Comparison of ENCODE assay signal across 8 mouse cellular contexts in genomic region chr6:127331091-127331490, GRCm38 (mm10).
A peak's percentile ranks its signal among the peaks of the same experiment; 100 is the strongest.
DNase-seq lines count a peak whose midpoint lies in the region; ATAC-seq and TF ChIP-seq lines count a peak whose summit lies in the region.

No protein-coding gene starts in this region.

- WGBS in hindbrain, embryonic 11.5 days = 89% methylated on average over 5 of the region's 5 CpGs
- 69% methylated on average over 5 of the region's 5 CpGs for WGBS in hindbrain, postnatal 0 days
- 85% methylated on average over 5 of the region's 5 CpGs for WGBS in embryonic facial prominence, embryonic 13.5 days

- no peaks in the 10 kb centered on the region for H3K36me3 ChIP-seq in hindbrain, embryonic 11.5 days (ENCODE audit: control insufficient read depth, insufficient read depth, low read length)
- no peaks in the 10 kb centered on the region for H3K36me3 ChIP-seq in hindbrain, postnatal 0 days (ENCODE audit: insufficient read depth, low read length)
- no peaks in the 10 kb centered on the region for H3K36me3 ChIP-seq in embryonic facial prominence, embryonic 13.5 days

- H3K4me3 ChIP-seq in hindbrain, embryonic 11.5 days (ENCODE audit: low read depth, low read length) = no peak overlapping the region
- no peak overlapping the region for H3K4me3 ChIP-seq in hindbrain, postnatal 0 days (ENCODE audit: low read length)
- no peak overlapping the region for H3K4me3 ChIP-seq in embryonic facial prominence, embryonic 13.5 days

- TF ChIP-seq CTCF in hindbrain, postnatal 0 days (IDR thresholded peaks at IDR 0.05; ENCODE audit: low read depth) = no peak

- no peak for DNase-seq in hindbrain, embryonic 11.5 days (ENCODE audit: low spot score)
- no peak for DNase-seq in hindbrain, postnatal 0 days (ENCODE audit: low spot score)
- DNase-seq in heart, postnatal 4 days = peak; percentile 51
- DNase-seq in lung, postnatal 10 days = peak; percentile 28
- DNase-seq in retina, embryonic 14.5 days (ENCODE audit: low spot score) = no peak
- DNase-seq in adrenal gland, adult 8-10 months = no peak
- DNase-seq in spleen, postnatal 10 days (ENCODE audit: low spot score in 2 of 2) = no peak

- H3K27ac ChIP-seq in hindbrain, embryonic 11.5 days (ENCODE audit: low read depth, low read length) = 0 out of 2 replicates have a peak overlapping the region, but pooled peaks have one; percentile 62
- no peak overlapping the region for H3K27ac ChIP-seq in hindbrain, postnatal 0 days
- H3K27ac ChIP-seq in embryonic facial prominence, embryonic 13.5 days = peak overlapping the region; percentile 95

- H3K4me1 ChIP-seq in hindbrain, embryonic 11.5 days (replicated peaks; ENCODE audit: control insufficient read depth, insufficient read depth, low read length) = peaks cover 10% of the 10 kb centered on the region
- H3K4me1 ChIP-seq in hindbrain, postnatal 0 days (ENCODE audit: insufficient read depth, low read length) = peaks cover 15% of the 10 kb centered on the region
- H3K4me1 ChIP-seq in embryonic facial prominence, embryonic 13.5 days = peaks cover 51% of the 10 kb centered on the region

- no peak overlapping the region for H3K9ac ChIP-seq in hindbrain, embryonic 11.5 days (ENCODE audit: low read depth, low read length)
- no peak overlapping the region for H3K9ac ChIP-seq in hindbrain, postnatal 0 days (replicated peaks; ENCODE audit: low read length)
- no peak overlapping the region for H3K9ac ChIP-seq in embryonic facial prominence, embryonic 13.5 days

- no peak overlapping the region for H3K4me2 ChIP-seq in hindbrain, embryonic 11.5 days (replicated peaks; ENCODE audit: low read depth, low read length)
- H3K4me2 ChIP-seq in hindbrain, postnatal 0 days (ENCODE audit: low read depth, low read length) = no peak overlapping the region
- H3K4me2 ChIP-seq in embryonic facial prominence, embryonic 13.5 days = peak overlapping the region; percentile 70; the same call in 1 of the 2 replicates

- H3K9me3 ChIP-seq in hindbrain, embryonic 11.5 days (ENCODE audit: control insufficient read depth, low read length) = no peaks in the 10 kb centered on the region
- H3K9me3 ChIP-seq in hindbrain, postnatal 0 days (ENCODE audit: low read length) = no peaks in the 10 kb centered on the region
- no peaks in the 10 kb centered on the region for H3K9me3 ChIP-seq in embryonic facial prominence, embryonic 13.5 days

- ATAC-seq in hindbrain, embryonic 11.5 days (ENCODE audit: low FRiP score) = no peak
- no peak for ATAC-seq in hindbrain, postnatal 0 days
- ATAC-seq in embryonic facial prominence, embryonic 13.5 days (ENCODE audit: insufficient number of reproducible peaks, insufficient read depth, low FRiP score, low TSS enrichment, low read depth) = no peak

- H3K27me3 ChIP-seq in hindbrain, embryonic 11.5 days (ENCODE audit: control insufficient read depth, insufficient read depth, low read length) = no peaks in the 10 kb centered on the region
- H3K27me3 ChIP-seq in hindbrain, postnatal 0 days (ENCODE audit: insufficient read depth, low read length) = no peaks in the 10 kb centered on the region
- no peaks in the 10 kb centered on the region for H3K27me3 ChIP-seq in embryonic facial prominence, embryonic 13.5 days

Comparison
In these comparisons a context has a peak if more than half of its experiments do, and no peak if none do; other contexts are left out.
1. DNase-seq: peak in heart, postnatal 4 days (single experiment) and lung, postnatal 10 days (single experiment); none in hindbrain, embryonic 11.5 days (single experiment), hindbrain, postnatal 0 days (single experiment), retina, embryonic 14.5 days (single experiment), adrenal gland, adult 8-10 months (single experiment) and spleen, postnatal 10 days (0 of 2).